Mouse (Mus musculus): Measurements from ENCODE around the gene Tex12.

The Tex12 gene

DNA sequence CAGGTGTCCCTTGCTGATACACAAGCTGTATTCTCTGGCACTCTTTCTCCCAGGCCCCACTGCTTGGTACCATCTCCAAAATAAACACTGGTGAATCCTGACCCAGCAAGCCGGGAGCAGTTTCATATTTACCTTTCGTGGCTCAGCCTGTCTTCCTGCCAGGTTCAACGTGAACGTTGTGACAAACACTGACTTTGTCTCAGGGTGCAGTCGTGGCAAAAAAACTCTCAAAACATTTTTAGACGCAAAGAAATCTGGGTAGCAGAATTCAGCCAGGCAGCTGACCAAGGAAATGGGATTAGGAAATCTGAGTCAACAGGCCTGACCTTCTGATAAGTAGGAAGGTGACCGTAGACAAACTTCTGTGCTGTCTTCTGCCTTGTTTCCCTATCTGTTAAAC is 53.6 kb downstream of the Tex12 start:
- no peak for DNase-seq (ENCODE audit: low spot score)

Measured in urinary bladder, postnatal 10 days (tissue).